Mouse (Mus musculus): Measurements from ENCODE around the gene Pdzk1. TPM values are rescaled to one million over a fixed set of nuclear protein-coding genes. Genes with fewer than 3 reads are reported as not detected.

Pdzk1 gene
- not detected in 2 replicates for polyA plus RNA-seq (2021; fragmentation: Nextera tagmentation)
- long read RNA-seq, experiment 1, result 0 reads
- long read RNA-seq, experiment 2, result 0 reads

DNA sequence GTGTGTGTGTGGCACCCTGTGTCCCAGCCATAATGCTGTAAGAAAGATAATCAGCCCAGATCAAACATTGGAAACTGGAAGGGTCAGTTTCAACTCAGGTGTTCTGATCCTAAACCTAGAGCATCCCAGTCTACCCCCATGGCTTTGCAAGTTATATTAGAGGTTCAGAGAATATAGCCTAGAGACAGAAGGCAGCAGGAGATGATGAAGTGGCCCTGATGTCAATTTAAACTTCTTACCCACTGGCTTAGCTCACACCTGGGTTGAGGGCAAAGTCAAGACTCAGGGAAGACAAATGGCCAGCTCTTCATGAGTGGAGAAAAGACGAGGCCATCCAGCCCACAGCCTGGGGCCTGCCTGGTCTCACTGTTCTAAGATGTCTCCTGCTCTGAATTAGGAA, at the start of gene Pdzk1, which contains the start of gene Cd160:
Gene Pdzk1 (plus strand): TSS at position 301 of the 400 bp plus-strand sequence.
Gene Cd160 (minus strand): TSS at position 368 of the 400 bp plus-strand sequence.

GRCm38 (mm10) chr3:96904393-96904792, 75.3 kb downstream of the Pdzk1 start, which contains the start of gene Gja5:
Gene Gja5, plus strand, starts transcription at chr3:96904693.

DNA sequence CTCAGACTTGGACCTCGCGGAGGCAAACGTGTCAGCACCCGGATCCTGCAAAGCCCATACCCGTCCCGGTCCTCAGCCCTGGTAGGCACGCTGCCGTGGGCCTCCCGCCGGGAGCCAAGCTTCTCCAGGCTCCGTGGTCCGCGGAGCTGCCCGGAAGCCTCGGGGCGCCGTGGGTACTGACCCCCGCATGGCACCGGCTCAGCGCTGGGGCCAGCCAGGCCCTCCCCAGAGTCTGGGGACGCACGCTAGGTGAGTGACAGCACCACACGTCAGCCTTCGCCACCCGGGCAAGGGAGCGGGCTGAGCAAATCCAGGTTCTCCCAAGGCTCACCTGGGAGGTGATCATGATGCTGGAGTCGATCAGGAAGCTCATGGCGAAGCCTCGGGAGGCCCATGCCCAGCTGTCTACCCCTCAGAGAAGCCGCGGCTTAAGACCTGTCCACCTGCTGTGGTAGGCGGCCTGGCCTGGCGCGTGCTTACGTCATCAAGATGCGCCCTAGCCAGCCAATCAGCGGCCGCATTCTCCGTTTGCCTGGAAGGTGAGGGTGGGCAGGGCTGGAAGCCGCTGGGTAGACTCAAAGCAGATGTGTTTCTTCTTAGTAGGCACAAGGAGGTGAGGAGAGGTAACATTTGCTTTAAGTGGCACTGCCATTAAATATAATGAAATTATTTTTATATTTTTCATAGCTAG, 75.9 kb downstream of the Pdzk1 start, which contains the start of gene Gpr89:
Gene Gpr89 (minus strand): TSS at position 496 of the 691 bp plus-strand sequence.

Other genes starting within 250 kb of the Pdzk1 start
- gene Polr3gl, start 235.1 kb upstream of the Pdzk1 start, polyA plus RNA-seq (2021; fragmentation: Nextera tagmentation), result 17.9 and 18.7 TPM in 2 replicates
- 30.7 and 38.3 TPM in 2 replicates for gene Ankrd34a, start 232.6 kb upstream of the Pdzk1 start, polyA plus RNA-seq (2021; fragmentation: Nextera tagmentation)
- 1.2 and 1.4 TPM in 2 replicates for gene Lix1l, start 228.1 kb upstream of the Pdzk1 start, polyA plus RNA-seq (2021; fragmentation: Nextera tagmentation)
- gene Rbm8a, start 199.4 kb upstream of the Pdzk1 start, polyA plus RNA-seq (2021; fragmentation: Nextera tagmentation), result 22.5 and 30.1 TPM in 2 replicates
- 106 and 113 TPM in 2 replicates for gene Pex11b, start 193.9 kb upstream of the Pdzk1 start, polyA plus RNA-seq (2021; fragmentation: Nextera tagmentation)
- gene Gm42957, start 193.8 kb upstream of the Pdzk1 start, polyA plus RNA-seq (2021; fragmentation: Nextera tagmentation), result not detected in 2 replicates
- 0.06 and 0.10 TPM in 2 replicates for gene Itga10, start 183.7 kb upstream of the Pdzk1 start, polyA plus RNA-seq (2021; fragmentation: Nextera tagmentation)
- 3.0 and 3.7 TPM in 2 replicates for gene Ankrd35, start 159.2 kb upstream of the Pdzk1 start, polyA plus RNA-seq (2021; fragmentation: Nextera tagmentation)
- gene Pias3, start 132.9 kb upstream of the Pdzk1 start, polyA plus RNA-seq (2021; fragmentation: Nextera tagmentation), result 11.7 and 11.8 TPM in 2 replicates
- gene Nudt17, start 120.7 kb upstream of the Pdzk1 start, polyA plus RNA-seq (2021; fragmentation: Nextera tagmentation), result 11.9 and 12.1 TPM in 2 replicates
- 18.7 and 19.0 TPM in 2 replicates for gene Polr3c, start 101.7 kb upstream of the Pdzk1 start, polyA plus RNA-seq (2021; fragmentation: Nextera tagmentation)
- 32.6 and 38.0 TPM in 2 replicates for gene Rnf115, start 101.6 kb upstream of the Pdzk1 start, polyA plus RNA-seq (2021; fragmentation: Nextera tagmentation)
- 0.09 and 0.10 TPM in 2 replicates for gene Cd160, start 67 bp downstream of the Pdzk1 start, polyA plus RNA-seq (2021; fragmentation: Nextera tagmentation)
- gene Gja5, start 75.4 kb downstream of the Pdzk1 start, polyA plus RNA-seq (2021; fragmentation: Nextera tagmentation), result 0.04 and 0.11 TPM in 2 replicates
- gene Gpr89, start 76.1 kb downstream of the Pdzk1 start, polyA plus RNA-seq (2021; fragmentation: Nextera tagmentation), result 14.6 and 17.5 TPM in 2 replicates
- gene Gja8, start 96.7 kb downstream of the Pdzk1 start, polyA plus RNA-seq (2021; fragmentation: Nextera tagmentation), result 0.06 TPM in 1 of 2 replicates, not detected in the other